Mouse (Mus musculus): Measurements from ENCODE around the gene Gm20767. TPM values are rescaled to one million over a fixed set of nuclear protein-coding genes. Genes with fewer than 3 reads are reported as not detected.
"Not testable (repeated sequence)": the region's sequence is repeated elsewhere in the genome, so short reads cannot be mapped to it uniquely, and the experiment has no call there.

Gene Gm20767
- total RNA-seq (2014; rRNA removed), result not detected in 2 replicates
- not detected in 2 replicates for polyA plus RNA-seq (2015; fragmentation: Nextera tagmentation; extraction: Ambion mirVana)

GRCm38 (mm10) chr13:120139946-120140345 is at the start of gene Gm20767:
Gene Gm20767 (plus strand): TSS chr13:120140246.
- H3K9ac ChIP-seq (replicated peaks; ENCODE audit: low read length); H3K4me2 ChIP-seq (ENCODE audit: low read depth, low read length); ATAC-seq; H3K27me3 ChIP-seq (ENCODE audit: insufficient read depth, low read length); H3K4me1 ChIP-seq (ENCODE audit: insufficient read depth, low read length); H3K36me3 ChIP-seq (ENCODE audit: insufficient read depth, low read length); H3K4me3 ChIP-seq (ENCODE audit: low read length); DNase-seq (ENCODE audit: low spot score); H3K27ac ChIP-seq; H3K9me3 ChIP-seq (ENCODE audit: low read length): not testable (repeated sequence)
- 81% methylated on average over 2 of the region's 5 CpGs for WGBS

GRCm38 (mm10) chr13:120092950-120093349 is 47.1 kb upstream of the Gm20767 start:
- not testable (repeated sequence) for H3K4me3 ChIP-seq (ENCODE audit: low read length); DNase-seq (ENCODE audit: low spot score); H3K27ac ChIP-seq; ATAC-seq; H3K9ac ChIP-seq (replicated peaks; ENCODE audit: low read length); H3K27me3 ChIP-seq (ENCODE audit: insufficient read depth, low read length); H3K36me3 ChIP-seq (ENCODE audit: insufficient read depth, low read length); H3K4me1 ChIP-seq (ENCODE audit: insufficient read depth, low read length); H3K9me3 ChIP-seq (ENCODE audit: low read length); H3K4me2 ChIP-seq (ENCODE audit: low read depth, low read length)
- no CpG with 5 or more reads among the region's 13 CpGs for WGBS

- DNase-seq (ENCODE audit: low spot score); H3K4me1 ChIP-seq (ENCODE audit: insufficient read depth, low read length); H3K9me3 ChIP-seq (ENCODE audit: low read length); H3K27me3 ChIP-seq (ENCODE audit: insufficient read depth, low read length); H3K4me2 ChIP-seq (ENCODE audit: low read depth, low read length); H3K9ac ChIP-seq (replicated peaks; ENCODE audit: low read length); H3K27ac ChIP-seq; H3K4me3 ChIP-seq (ENCODE audit: low read length); H3K36me3 ChIP-seq (ENCODE audit: insufficient read depth, low read length): not testable (repeated sequence)
- peak; percentile 44; the same call in 1 of the 2 replicates for ATAC-seq
- under 1% methylated on average over 20 of the region's 38 CpGs for WGBS
These were observed 43.7 kb upstream of the Gm20767 start for GRCm38 (mm10) chr13:120096241-120096937.

- not testable (repeated sequence) for H3K4me1 ChIP-seq (ENCODE audit: insufficient read depth, low read length); H3K9ac ChIP-seq (replicated peaks; ENCODE audit: low read length); DNase-seq (ENCODE audit: low spot score); H3K4me3 ChIP-seq (ENCODE audit: low read length); H3K4me2 ChIP-seq (ENCODE audit: low read depth, low read length); H3K27ac ChIP-seq; H3K9me3 ChIP-seq (ENCODE audit: low read length); H3K36me3 ChIP-seq (ENCODE audit: insufficient read depth, low read length); H3K27me3 ChIP-seq (ENCODE audit: insufficient read depth, low read length)
- WGBS, result under 1% methylated on average over 5 of the region's 13 CpGs
- peak; percentile 28; the same call in 1 of the 2 replicates for ATAC-seq
These were observed 43.1 kb upstream of the Gm20767 start for GRCm38 (mm10) chr13:120096938-120097256.

GRCm38 (mm10) chr13:120099327-120099726 is 40.7 kb upstream of the Gm20767 start:
- no CpG with 5 or more reads among the region's 5 CpGs for WGBS
- not testable (repeated sequence) for H3K36me3 ChIP-seq (ENCODE audit: insufficient read depth, low read length); H3K9me3 ChIP-seq (ENCODE audit: low read length); H3K4me1 ChIP-seq (ENCODE audit: insufficient read depth, low read length); H3K9ac ChIP-seq (replicated peaks; ENCODE audit: low read length); DNase-seq (ENCODE audit: low spot score); H3K4me2 ChIP-seq (ENCODE audit: low read depth, low read length); H3K27ac ChIP-seq; H3K27me3 ChIP-seq (ENCODE audit: insufficient read depth, low read length); ATAC-seq; H3K4me3 ChIP-seq (ENCODE audit: low read length)

- no CpG with 5 or more reads among the region's 5 CpGs for WGBS
- not testable (repeated sequence) for ATAC-seq
These were observed 33.5 kb upstream of the Gm20767 start for GRCm38 (mm10) chr13:120106504-120106903.

GRCm38 (mm10) chr13:120107000-120107399 is 33.0 kb upstream of the Gm20767 start:
- DNase-seq (ENCODE audit: low spot score); H3K27ac ChIP-seq; H3K9ac ChIP-seq (replicated peaks; ENCODE audit: low read length); H3K4me1 ChIP-seq (ENCODE audit: insufficient read depth, low read length); H3K4me3 ChIP-seq (ENCODE audit: low read length); H3K9me3 ChIP-seq (ENCODE audit: low read length); H3K36me3 ChIP-seq (ENCODE audit: insufficient read depth, low read length); ATAC-seq; H3K27me3 ChIP-seq (ENCODE audit: insufficient read depth, low read length); H3K4me2 ChIP-seq (ENCODE audit: low read depth, low read length): not testable (repeated sequence)
- WGBS, result 87% methylated on average over 2 of the region's 2 CpGs

More at GRCm38 (mm10) chr13:120106504-120106903, 33.5 kb upstream of the Gm20767 start:
- not testable (repeated sequence) for H3K27me3 ChIP-seq (ENCODE audit: insufficient read depth, low read length); H3K9ac ChIP-seq (replicated peaks; ENCODE audit: low read length); H3K9me3 ChIP-seq (ENCODE audit: low read length); H3K4me2 ChIP-seq (ENCODE audit: low read depth, low read length); H3K4me1 ChIP-seq (ENCODE audit: insufficient read depth, low read length); H3K36me3 ChIP-seq (ENCODE audit: insufficient read depth, low read length); DNase-seq (ENCODE audit: low spot score); H3K27ac ChIP-seq; H3K4me3 ChIP-seq (ENCODE audit: low read length)

GRCm38 (mm10) chr13:120142348-120142747 is 2.3 kb downstream of the Gm20767 start:
- not testable (repeated sequence) for DNase-seq (ENCODE audit: low spot score); H3K9ac ChIP-seq (replicated peaks; ENCODE audit: low read length); H3K27me3 ChIP-seq (ENCODE audit: insufficient read depth, low read length); ATAC-seq; H3K4me1 ChIP-seq (ENCODE audit: insufficient read depth, low read length); H3K36me3 ChIP-seq (ENCODE audit: insufficient read depth, low read length); H3K4me2 ChIP-seq (ENCODE audit: low read depth, low read length); H3K27ac ChIP-seq; H3K4me3 ChIP-seq (ENCODE audit: low read length); H3K9me3 ChIP-seq (ENCODE audit: low read length)
- WGBS, result 79% methylated on average over 2 of the region's 3 CpGs

GRCm38 (mm10) chr13:120149660-120150407 is 9.8 kb downstream of the Gm20767 start:
- H3K4me1 ChIP-seq (ENCODE audit: insufficient read depth, low read length); H3K9me3 ChIP-seq (ENCODE audit: low read length): not testable (repeated sequence)

GRCm38 (mm10) chr13:120150589-120150988 is 10.5 kb downstream of the Gm20767 start:
- H3K4me3 ChIP-seq (ENCODE audit: low read length); ATAC-seq; H3K9ac ChIP-seq (replicated peaks; ENCODE audit: low read length); H3K27ac ChIP-seq; H3K36me3 ChIP-seq (ENCODE audit: insufficient read depth, low read length); DNase-seq (ENCODE audit: low spot score); H3K4me2 ChIP-seq (ENCODE audit: low read depth, low read length); H3K27me3 ChIP-seq (ENCODE audit: insufficient read depth, low read length); H3K9me3 ChIP-seq (ENCODE audit: low read length); H3K4me1 ChIP-seq (ENCODE audit: insufficient read depth, low read length): not testable (repeated sequence)
- WGBS, result 66% methylated on average over 3 of the region's 3 CpGs

More at GRCm38 (mm10) chr13:120149660-120150407, 9.8 kb downstream of the Gm20767 start:
- not testable (repeated sequence) for DNase-seq (ENCODE audit: low spot score); H3K36me3 ChIP-seq (ENCODE audit: insufficient read depth, low read length); H3K27me3 ChIP-seq (ENCODE audit: insufficient read depth, low read length); ATAC-seq; H3K27ac ChIP-seq; H3K4me2 ChIP-seq (ENCODE audit: low read depth, low read length); H3K4me3 ChIP-seq (ENCODE audit: low read length); H3K9ac ChIP-seq (replicated peaks; ENCODE audit: low read length)
- 68% methylated on average over 3 of the region's 4 CpGs for WGBS
